In genomic region chr13:30253636-30254264, GRCm38 (mm10) we compare ENCODE assay signal across 8 mouse cellular contexts.
DNase-seq lines count a peak whose midpoint lies in the region; ATAC-seq and TF ChIP-seq lines count a peak whose summit lies in the region.

No protein-coding gene starts in this region.

- H3K4me3 ChIP-seq in midbrain, embryonic 10.5 days, result no peak overlapping the region
- no peak overlapping the region for H3K4me3 ChIP-seq in midbrain, postnatal 0 days (ENCODE audit: low read depth, low read length)
- no peak overlapping the region for H3K4me3 ChIP-seq in forebrain, embryonic 11.5 days (ENCODE audit: low read depth, low read length)
- H3K4me3 ChIP-seq in midbrain, embryonic 14.5 days (replicated peaks; ENCODE audit: low read depth, low read length), result no peak overlapping the region
- H3K4me3 ChIP-seq in cerebellum, adult 2 months (replicated peaks; ENCODE audit: insufficient read depth, low read depth, low read length), result no peak overlapping the region

- peaks cover 28% of the 10 kb centered on the region for H3K4me1 ChIP-seq in midbrain, embryonic 10.5 days
- H3K4me1 ChIP-seq in midbrain, postnatal 0 days (ENCODE audit: insufficient read depth, low read length), result no peaks in the 10 kb centered on the region
- no peaks in the 10 kb centered on the region for H3K4me1 ChIP-seq in forebrain, embryonic 11.5 days (replicated peaks; ENCODE audit: control insufficient read depth, insufficient read depth, low read length)
- H3K4me1 ChIP-seq in midbrain, embryonic 14.5 days (ENCODE audit: control insufficient read depth, insufficient read depth, low read length), result no peaks in the 10 kb centered on the region
- H3K4me1 ChIP-seq in cerebellum, adult 2 months (ENCODE audit: control insufficient read depth, insufficient read depth, low read length), result no peaks in the 10 kb centered on the region

- no peak for ATAC-seq in midbrain, postnatal 0 days (ENCODE audit: low FRiP score)
- peak; percentile 46; the same call in 1 of the 2 replicates for ATAC-seq in forebrain, embryonic 11.5 days (replicated peaks; ENCODE audit: low FRiP score)
- ATAC-seq in hematopoietic stem cell, adult 5-6 weeks (replicated peaks in 1 of 2; ENCODE audit: insufficient read depth in 1 of 2, low FRiP score in 2 of 2, low TSS enrichment in 1 of 2, low read depth in 1 of 2, poor library complexity in 2 of 2, severe bottlenecking in 2 of 2), result peak; percentile 64 to 67
- no peak for ATAC-seq in midbrain, embryonic 14.5 days (ENCODE audit: low FRiP score, low TSS enrichment)
- no peak for ATAC-seq in megakaryocyte-erythroid progenitor cell, adult 5-6 weeks (replicated peaks; ENCODE audit: low FRiP score, low TSS enrichment, poor library complexity, severe bottlenecking)

- TF ChIP-seq CTCF in midbrain, postnatal 0 days (IDR thresholded peaks at IDR 0.05), result no peak
- TF ChIP-seq CTCF in cerebellum, adult 2 months (IDR thresholded peaks at IDR 0.05; ENCODE audit: borderline replicate concordance, insufficient read depth, low read depth, low read length), result no peak

- no peaks in the 10 kb centered on the region for H3K9me3 ChIP-seq in midbrain, embryonic 10.5 days (replicated peaks)
- H3K9me3 ChIP-seq in midbrain, postnatal 0 days (ENCODE audit: low read length), result no peaks in the 10 kb centered on the region
- H3K9me3 ChIP-seq in forebrain, embryonic 11.5 days (ENCODE audit: control insufficient read depth, low read length), result no peaks in the 10 kb centered on the region
- no peaks in the 10 kb centered on the region for H3K9me3 ChIP-seq in midbrain, embryonic 14.5 days (ENCODE audit: control insufficient read depth, low read length)

- H3K4me2 ChIP-seq in midbrain, postnatal 0 days (ENCODE audit: low read depth, low read length, poor library complexity, severe bottlenecking), result no peak overlapping the region
- H3K4me2 ChIP-seq in forebrain, embryonic 11.5 days (ENCODE audit: low read depth, low read length, severe bottlenecking), result no peak overlapping the region
- no peak overlapping the region for H3K4me2 ChIP-seq in midbrain, embryonic 14.5 days (ENCODE audit: low read length)

- no peak overlapping the region for H3K9ac ChIP-seq in midbrain, postnatal 0 days (replicated peaks; ENCODE audit: low read length, poor library complexity, severe bottlenecking)
- H3K9ac ChIP-seq in forebrain, embryonic 11.5 days (ENCODE audit: low read length), result no peak overlapping the region
- H3K9ac ChIP-seq in midbrain, embryonic 14.5 days (replicated peaks; ENCODE audit: low read length), result no peak overlapping the region

- no peak for DNase-seq in midbrain, embryonic 10.5 days (ENCODE audit: low spot score)
- DNase-seq in midbrain, postnatal 0 days (ENCODE audit: low spot score), result no peak
- peak; percentile 55 for DNase-seq in forebrain, embryonic 11.5 days (ENCODE audit: low spot score)
- peak; percentile 34 for DNase-seq in midbrain, embryonic 14.5 days
- DNase-seq in cerebellum, adult 2 months, result no peak
- DNase-seq in layer of hippocampus, postnatal 36 days, result no peak

- no peak for TF ChIP-seq POLR2A in cerebellum, adult 2 months (IDR thresholded peaks at IDR 0.05; ENCODE audit: borderline replicate concordance, insufficient read depth, low read length)

- WGBS in midbrain, embryonic 10.5 days, result 29% methylated on average over 5 of the region's 5 CpGs
- WGBS in midbrain, postnatal 0 days, result 19% methylated on average over 5 of the region's 5 CpGs
- 24% methylated on average over 5 of the region's 5 CpGs for WGBS in forebrain, embryonic 11.5 days
- 14% methylated on average over 5 of the region's 5 CpGs for WGBS in midbrain, embryonic 14.5 days
- 43% methylated on average over 5 of the region's 5 CpGs for WGBS in cerebellum, adult 2 months

- no peaks in the 10 kb centered on the region for H3K27me3 ChIP-seq in midbrain, embryonic 10.5 days (ENCODE audit: low read depth, poor library complexity, severe bottlenecking)
- H3K27me3 ChIP-seq in midbrain, postnatal 0 days (ENCODE audit: insufficient read depth, low read length), result no peaks in the 10 kb centered on the region
- no peaks in the 10 kb centered on the region for H3K27me3 ChIP-seq in forebrain, embryonic 11.5 days (ENCODE audit: control insufficient read depth, insufficient read depth, low read length)
- no peaks in the 10 kb centered on the region for H3K27me3 ChIP-seq in midbrain, embryonic 14.5 days (ENCODE audit: control insufficient read depth, insufficient read depth, low read length)
- H3K27me3 ChIP-seq in cerebellum, adult 2 months (ENCODE audit: control insufficient read depth, insufficient read depth, low read length), result no peaks in the 10 kb centered on the region

- no peaks in the 10 kb centered on the region for H3K36me3 ChIP-seq in midbrain, embryonic 10.5 days
- H3K36me3 ChIP-seq in midbrain, postnatal 0 days (ENCODE audit: insufficient read depth, low read length), result no peaks in the 10 kb centered on the region
- no peaks in the 10 kb centered on the region for H3K36me3 ChIP-seq in forebrain, embryonic 11.5 days (ENCODE audit: control insufficient read depth, insufficient read depth, low read length)
- no peaks in the 10 kb centered on the region for H3K36me3 ChIP-seq in midbrain, embryonic 14.5 days (ENCODE audit: control insufficient read depth, insufficient read depth, low read length)

- H3K27ac ChIP-seq in midbrain, embryonic 10.5 days (replicated peaks), result peak overlapping the region; percentile 53
- H3K27ac ChIP-seq in midbrain, postnatal 0 days (ENCODE audit: low read depth, low read length), result no peak overlapping the region
- H3K27ac ChIP-seq in forebrain, embryonic 11.5 days (ENCODE audit: low read depth, low read length), result no peak overlapping the region
- H3K27ac ChIP-seq in midbrain, embryonic 14.5 days (replicated peaks; ENCODE audit: low read depth, low read length), result no peak overlapping the region
- no peak overlapping the region for H3K27ac ChIP-seq in cerebellum, adult 2 months (ENCODE audit: insufficient read depth, low read length)

Comparison
In these comparisons a context has a peak if more than half of its experiments do, and no peak if none do; other contexts are left out.
1. DNase-seq: peak in forebrain, embryonic 11.5 days (single experiment) and midbrain, embryonic 14.5 days (single experiment); none in midbrain, embryonic 10.5 days (single experiment), midbrain, postnatal 0 days (single experiment), cerebellum, adult 2 months (0 of 2) and layer of hippocampus, postnatal 36 days (0 of 2).
2. ATAC-seq: peak in forebrain, embryonic 11.5 days (single experiment) and hematopoietic stem cell, adult 5-6 weeks (2 of 2); none in midbrain, postnatal 0 days (single experiment), midbrain, embryonic 14.5 days (single experiment) and megakaryocyte-erythroid progenitor cell, adult 5-6 weeks (single experiment).